Mouse (Mus musculus) monocyte, adult 2 months (primary cell): ENCODE measurements around the gene Nodal.
"Not testable (repeated sequence)": the region's sequence is repeated elsewhere in the genome, so short reads cannot be mapped to it uniquely, and the experiment has no call there.

Source experiments
- DNase-seq, 2 experiments: peaks; one replicate each; pipeline ENCODE4 v3.0.0; 2022; ENCODE audit warnings: low spot score in 2 of 2, low read depth in 1 of 2

Gene Nodal

GRCm38 (mm10) chr10:61428416-61428815 is 10.6 kb downstream of the Nodal start:
- DNase-seq: no peak

DNA sequence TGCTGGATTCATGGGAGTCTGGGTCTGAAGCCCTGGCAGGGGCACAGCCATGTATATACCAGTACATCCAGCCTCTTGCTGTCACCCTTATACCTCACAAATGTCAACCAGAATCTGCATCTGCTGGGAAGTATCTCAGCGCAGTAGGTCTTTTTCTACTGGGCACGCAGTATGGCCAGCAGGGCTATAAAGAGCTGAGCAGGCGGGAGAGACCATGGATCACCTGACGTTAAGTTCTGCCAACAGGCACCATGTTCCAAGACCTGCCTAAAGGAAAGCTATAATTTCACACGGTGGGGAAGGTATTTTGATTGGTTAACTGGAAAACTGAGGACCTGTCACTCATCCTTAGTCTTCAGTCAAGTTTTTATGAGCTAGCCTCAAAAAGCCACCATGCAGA is 11.3 kb downstream of the Nodal start:
- no peak for DNase-seq

DNA sequence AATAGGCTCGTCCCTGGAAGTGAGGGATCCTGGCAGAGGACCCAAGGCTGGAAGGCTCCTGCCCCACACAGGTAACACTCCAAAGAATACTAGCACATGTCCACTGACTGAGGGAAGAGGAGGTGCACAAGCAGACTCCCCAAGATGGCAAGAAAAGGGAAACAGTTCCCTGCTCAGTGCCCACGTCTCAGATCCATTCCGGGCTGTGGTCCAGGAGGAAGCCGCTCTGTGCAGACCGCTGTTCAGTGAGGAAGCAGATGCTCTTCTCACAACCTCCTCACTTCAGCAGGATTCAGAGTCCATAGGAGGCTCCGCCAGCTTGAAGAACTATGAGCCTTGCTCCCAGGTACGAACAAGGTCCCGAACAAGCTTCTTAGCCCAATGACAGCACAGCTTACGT is 13.6 kb downstream of the Nodal start:
- no peak for DNase-seq

DNA sequence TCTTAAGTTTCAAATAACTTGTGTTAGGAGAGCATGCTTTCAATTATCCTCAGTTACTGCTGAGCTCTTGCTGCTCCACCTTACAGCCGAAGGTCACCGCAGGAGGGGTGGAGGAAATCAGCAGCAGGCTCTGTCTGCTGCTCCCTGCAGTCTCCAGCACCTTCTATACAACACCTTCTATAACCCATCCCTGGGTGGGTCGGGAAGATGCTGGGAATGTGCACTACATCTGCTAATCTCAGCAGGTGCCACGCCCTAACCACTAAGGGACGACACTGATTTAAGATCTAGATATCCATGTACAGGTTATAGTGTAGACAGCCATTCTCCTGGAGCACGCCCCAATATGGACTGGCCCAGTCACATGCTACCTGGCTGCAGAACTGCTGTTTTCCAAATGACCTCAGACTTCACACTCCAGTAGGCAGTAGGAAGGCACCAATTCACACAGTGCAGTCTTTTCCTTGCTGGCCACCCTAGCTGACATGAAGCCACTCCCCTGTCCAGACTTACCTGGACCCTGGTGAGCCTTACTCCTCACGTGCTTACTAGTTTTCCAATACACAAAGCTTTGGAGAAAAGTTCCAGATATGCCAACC is 22.5 kb downstream of the Nodal start:
- no peak for DNase-seq

- no peak for DNase-seq
These were observed 25.7 kb downstream of the Nodal start for GRCm38 (mm10) chr10:61443456-61443855.

- DNase-seq: no peak
These were observed 26.1 kb downstream of the Nodal start for GRCm38 (mm10) chr10:61443876-61444275.

- DNase-seq: no peak
These were observed 27.2 kb downstream of the Nodal start for GRCm38 (mm10) chr10:61445016-61445415.

DNA sequence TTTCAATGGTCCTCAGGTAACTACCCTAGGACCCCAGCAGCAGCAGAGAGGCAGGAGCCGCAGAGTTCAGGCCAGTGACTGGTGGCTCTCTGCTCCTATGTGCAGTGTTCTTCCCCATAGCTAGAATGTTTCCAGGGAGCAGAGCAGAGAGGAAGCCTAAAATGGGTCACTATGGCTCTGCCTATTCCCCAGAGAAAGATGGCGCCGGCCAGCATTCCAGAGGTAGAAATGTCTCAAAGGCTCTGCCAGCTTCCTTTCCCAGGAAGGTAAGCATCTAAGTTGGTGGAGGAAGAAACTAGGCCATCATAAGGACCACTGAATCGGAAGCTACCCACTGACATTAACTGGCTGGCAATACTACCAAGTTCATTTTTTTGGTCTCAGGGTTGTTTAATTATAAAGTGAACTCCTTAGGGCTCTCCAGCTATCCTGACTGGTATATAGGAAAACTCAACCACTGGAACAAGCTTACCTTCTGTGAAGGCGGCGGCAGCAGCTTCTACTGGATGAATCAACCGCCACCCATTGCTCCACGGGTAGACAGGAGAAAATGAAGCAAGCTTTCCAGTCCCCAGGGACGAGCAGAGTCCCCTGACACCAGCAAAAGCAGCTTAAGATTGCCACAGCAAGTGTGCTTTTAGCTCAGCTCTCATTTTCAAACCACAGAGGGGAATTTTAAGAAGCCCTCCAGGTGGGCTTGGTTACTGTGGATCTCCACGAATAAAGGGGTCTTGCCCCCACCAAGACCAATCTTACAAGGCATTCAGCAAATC is 30.0 kb downstream of the Nodal start:
- no peak for DNase-seq

- DNase-seq: no peak
These were observed 31.1 kb downstream of the Nodal start for GRCm38 (mm10) chr10:61448834-61449233.

DNA sequence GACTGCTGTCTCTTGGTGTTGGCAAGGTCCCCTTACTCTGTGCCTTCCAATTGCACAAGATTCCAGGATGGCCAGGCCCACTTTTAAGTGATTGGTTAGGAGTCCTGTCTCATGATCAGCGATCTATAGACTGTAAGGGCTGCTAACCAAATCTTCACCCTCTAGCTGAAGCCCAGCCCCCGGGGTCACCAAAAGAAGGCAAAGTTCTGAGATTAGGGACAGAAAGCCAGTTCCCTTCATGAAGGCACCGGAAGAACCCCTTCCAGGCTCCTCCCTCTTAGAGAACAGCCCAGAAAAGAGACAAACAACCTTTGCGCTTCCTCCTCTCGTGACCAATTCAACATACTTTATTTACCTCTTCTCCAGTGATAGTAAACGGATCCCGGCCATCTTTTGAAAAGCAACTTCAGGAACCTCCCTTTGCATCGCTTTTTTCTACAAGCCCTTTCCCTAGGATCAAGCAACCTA is 33.7 kb downstream of the Nodal start:
- peak; percentile 13 to 29 for DNase-seq

DNA sequence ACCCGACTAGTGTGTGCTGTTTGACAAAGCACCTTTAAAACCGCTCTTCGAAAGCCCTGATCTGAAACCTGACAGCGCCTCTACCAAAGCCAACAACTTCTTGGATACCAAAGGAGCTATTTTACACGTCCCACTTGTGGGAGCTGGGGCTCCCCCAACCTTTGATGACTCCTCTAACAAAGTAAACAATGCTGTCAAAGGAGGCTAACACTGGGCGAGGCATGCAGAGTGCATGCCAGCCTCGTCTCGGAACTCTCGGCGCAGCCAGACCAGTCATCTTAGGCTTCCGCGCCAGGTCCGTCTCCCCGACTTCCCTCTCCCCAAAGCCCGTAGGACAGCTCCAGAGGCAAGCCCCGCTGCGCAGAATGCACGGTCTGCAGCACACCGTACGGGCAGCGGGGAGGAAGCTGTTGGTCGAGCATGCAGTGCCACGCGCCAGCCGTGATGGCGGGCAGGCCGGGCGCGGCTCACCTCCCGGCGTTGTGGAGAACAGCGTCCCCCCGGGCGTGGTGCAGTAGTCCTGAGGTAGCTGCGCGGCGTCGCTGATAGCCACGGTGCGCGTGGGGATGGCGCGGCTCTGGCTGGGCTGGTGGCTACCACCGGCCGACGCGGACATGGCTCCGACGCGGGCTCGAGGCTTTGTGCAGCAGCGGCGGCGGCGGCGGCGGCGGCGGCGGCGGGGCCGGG is 34.3 kb downstream of the Nodal start:
- peak in 1 of 2 experiments; percentile 21 for DNase-seq

DNA sequence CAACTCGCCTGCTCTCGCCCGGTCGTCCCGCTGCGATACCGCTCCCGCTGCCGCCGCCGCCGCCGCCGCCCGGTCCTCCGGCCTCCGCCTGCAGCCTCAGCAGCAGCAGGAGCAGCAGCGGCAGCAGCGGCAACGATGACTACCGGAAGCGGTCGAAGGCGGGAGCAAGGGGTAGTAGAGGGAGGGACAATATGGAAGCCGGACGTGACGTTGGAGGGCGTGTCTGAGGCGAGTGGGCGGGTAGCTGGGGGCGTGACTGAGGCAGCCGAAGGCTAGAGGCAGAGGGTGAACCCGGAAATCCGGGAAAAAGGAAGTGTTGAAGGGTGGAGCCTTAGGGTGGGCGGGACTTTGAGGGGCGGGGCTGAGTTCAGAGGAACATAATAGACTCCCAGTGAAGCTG is 34.9 kb downstream of the Nodal start, which contains the start of gene Eif4ebp2:
Gene Eif4ebp2, minus strand, starts transcription at position 17 of the 400 bp plus-strand sequence.
- peak; percentile 98 to 100 for DNase-seq

DNA sequence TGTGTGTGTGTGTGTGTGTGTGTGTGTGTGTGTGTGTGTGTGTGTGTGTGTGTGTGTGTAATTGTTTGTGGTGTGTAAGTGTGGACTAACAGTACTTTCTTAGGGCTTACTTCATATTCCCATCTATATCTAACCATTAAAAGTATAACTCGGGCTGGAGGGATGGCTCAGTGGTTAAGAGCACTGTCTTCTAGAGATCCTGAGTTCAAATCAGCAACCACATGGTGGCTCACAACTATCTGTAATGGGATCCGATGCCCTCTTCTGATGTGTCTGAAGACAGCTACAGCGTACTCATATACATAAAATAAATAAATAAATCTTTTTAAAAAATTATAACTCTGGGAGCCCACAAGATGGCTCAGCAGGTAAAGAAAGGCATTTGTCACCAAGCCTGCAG is 35.4 kb downstream of the Nodal start:
- DNase-seq: not testable (repeated sequence)

DNA sequence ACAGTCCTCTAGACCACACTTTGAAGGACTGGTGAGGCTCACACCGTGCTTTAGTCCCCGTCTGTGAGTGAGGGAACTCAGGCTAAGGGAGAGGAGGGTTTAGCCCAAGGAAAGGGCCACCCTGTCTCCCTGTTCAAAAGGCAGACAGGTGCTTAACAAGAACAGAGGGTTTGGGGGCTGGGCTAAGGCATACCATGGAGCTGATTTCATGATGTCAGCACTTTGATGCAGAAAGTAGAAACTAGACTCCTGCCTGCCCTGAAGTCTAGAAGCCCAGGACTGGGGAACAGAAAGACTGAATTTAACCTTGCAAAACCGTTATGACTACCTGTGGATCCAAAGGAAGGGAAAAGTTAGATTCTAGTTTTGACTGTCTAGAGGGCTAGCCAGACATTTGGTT is 39.4 kb downstream of the Nodal start:
- DNase-seq: no peak

DNA sequence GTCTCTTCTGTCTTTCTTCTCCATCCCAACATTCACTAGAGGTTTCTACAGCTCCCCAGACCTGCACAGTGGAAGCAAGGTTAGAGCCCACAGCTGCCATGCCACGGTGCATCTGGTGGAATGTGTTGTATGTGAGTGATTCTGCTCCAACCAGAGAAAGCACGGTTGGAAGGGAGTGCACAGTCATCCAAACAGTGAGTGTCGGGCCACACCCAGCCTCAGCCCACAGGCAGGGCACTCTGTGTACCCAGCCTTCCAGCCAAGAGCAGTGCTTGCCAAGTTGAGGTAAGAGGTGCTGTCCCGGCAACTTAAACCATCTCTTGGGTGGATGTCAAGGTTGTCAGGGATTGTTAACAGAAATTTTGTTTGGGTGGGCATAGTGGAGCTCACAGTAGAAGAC is 47.2 kb downstream of the Nodal start:
- no peak for DNase-seq

DNA sequence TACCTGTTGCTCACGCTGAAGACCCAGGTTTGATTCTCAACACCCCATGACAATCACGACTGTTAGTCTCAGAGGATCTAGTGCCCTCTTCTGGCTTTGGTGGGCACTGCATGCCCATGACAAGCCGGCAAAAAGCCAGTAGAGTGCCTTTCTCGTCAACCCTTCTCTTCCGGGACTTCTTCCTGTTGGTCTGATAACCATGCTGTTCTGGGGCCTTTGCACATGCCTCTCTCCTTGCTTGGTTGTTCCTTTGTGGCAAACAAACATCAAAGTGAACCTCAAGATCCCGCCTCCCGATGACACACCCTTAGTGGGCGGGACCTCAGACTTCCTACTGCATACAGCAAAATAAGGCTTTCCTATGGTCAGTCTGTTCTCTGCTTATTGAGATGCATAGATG is 48.5 kb downstream of the Nodal start:
- DNase-seq: peak in 1 of 2 experiments; percentile 18

DNA sequence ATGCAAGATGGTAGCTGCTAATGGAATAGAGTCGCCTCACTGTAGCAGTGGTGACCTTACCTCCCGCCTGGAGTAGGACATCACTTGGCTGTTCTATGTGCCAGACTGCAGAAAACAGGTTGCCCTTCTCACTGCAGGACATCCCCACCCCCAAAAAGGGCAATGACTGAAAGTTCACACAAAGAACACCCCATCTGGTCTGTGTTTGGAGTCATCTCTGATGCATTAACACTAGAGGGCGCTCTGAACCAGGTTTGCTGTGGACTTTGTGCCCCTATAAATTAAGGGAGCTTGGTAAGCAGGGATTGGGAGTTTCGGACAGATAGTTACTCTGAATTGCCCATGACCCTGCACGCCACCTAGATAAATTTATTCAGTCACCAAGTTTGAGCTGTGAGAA is 49.1 kb downstream of the Nodal start:
- DNase-seq: no peak

DNA sequence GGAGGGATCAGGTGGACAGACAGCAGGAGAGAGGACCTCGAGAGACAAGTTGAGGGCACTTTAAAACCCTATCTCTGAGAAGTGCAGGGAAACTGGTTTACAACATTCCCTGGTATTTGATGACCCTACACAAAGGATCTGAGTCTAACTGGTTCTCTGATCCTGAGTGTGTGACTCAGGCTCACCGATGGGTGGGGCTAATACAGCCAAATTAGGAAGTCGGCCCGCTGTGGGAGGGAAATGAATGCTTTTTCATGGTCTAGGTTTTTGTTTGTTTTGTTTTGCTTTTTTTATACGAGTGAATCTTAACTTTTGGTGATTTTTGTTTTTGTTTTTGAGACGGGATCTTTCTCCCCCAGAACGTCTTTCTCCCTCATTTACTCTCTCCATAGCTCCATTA is 51.1 kb downstream of the Nodal start:
- no peak for DNase-seq

DNA sequence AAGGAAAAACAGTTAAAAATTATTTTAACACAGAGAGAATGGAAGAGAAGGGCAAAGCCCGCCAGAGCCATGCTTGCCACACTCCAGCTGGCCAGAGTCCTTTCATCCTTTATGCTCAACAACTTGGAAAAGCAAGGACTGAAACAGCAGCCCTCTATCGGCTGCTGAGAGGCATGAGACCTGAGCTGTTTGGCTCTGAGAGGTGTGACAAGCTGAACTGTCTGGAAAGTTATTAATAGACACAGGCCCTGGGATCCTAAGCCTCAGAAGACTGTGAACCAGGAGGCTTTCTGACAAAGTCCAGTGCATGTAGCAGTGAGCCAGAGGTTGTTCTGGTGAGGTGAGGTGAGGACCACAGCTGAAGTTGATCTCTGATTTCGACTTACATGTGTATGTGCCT is 55.9 kb downstream of the Nodal start:
- DNase-seq: no peak

DNA sequence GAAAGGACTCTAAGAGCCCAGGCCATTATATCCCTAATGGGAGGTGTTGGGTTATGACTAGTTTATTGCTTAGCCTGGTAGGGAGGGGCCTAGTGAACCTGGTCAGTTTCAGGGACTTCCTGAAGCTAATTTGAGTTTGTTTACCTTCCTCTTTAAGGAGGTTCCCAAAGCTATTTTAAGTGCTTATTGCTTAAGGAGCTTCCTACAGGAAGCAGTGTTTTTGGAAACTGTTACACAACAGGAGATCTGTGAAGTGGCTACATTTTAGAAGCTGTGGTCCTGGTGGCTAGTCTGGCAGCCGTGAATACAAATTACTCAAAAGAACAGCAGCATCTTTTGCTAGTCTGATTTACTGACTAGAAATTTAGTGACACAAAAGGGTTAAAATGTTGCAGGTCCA is 56.6 kb downstream of the Nodal start:
- DNase-seq: peak; percentile 21 to 38
